Mouse (Mus musculus) layer of hippocampus, adult 9-10 months (tissue): ENCODE measurements around the gene Guk1.
"Not testable (repeated sequence)": the region's sequence is repeated elsewhere in the genome, so short reads cannot be mapped to it uniquely, and the experiment has no call there.

ENCODE experiments used
- DNase-seq: peaks from one replicate; pipeline ENCODE4 v3.0.0; 2022; ENCODE audit warnings: low spot score

Gene Guk1

DNA sequence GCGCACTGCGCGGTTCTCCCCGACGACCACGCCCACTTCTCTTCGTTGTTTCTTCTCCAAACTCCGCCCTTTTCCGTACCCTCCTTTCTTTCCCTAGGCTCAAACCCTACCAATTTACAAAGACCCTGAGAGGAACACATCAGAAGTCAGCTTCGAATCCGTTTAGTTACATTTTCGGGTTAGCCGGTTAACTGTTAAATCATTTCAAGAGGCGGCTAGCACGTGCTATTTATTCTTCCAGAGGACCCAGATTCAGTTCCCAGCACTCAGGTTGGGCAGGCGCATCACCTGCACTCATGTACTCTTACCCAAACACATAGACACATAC is at the start of gene Guk1:
TSS of gene Guk1 (minus strand) at position 154 of the 328 bp plus-strand sequence.
- DNase-seq = no peak

DNA sequence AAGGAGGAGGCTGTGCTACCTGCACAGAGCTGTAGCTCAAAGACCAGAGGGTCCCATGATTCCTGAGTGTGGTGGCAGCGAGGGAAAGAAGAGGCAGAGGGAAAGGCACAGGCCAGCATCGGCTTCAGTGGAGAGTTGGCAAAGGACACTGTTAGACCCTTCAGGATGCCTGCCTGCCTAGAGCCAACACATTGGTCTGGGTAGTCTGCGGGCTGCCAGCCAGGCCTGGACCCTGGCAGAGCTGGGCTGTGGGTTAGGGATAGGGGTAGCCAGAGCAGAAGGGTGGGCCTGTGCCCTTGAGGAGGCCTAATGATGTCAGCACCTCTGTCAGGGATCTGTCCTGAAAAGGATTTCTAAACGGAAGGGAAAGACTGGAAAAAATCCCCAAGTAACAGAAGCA is 47.8 kb upstream of the Guk1 start:
- DNase-seq = no peak

DNA sequence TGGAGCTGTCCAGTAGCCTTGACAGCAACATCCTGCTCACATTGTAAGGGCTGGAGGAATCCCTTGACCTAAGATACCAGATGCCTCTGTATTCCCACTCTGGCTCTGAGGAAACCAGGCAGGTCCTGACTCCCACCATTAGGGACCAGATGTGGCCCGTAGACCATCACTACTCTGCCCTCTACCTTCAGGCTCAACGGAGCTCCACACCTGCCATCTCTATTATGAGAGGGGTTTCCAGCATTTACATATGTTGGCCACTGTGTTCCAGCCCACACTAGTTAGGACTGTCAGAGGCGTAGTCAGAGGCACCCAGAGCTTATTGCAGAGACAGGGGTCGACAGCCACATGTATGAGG is 47.4 kb upstream of the Guk1 start:
- DNase-seq = no peak

DNA sequence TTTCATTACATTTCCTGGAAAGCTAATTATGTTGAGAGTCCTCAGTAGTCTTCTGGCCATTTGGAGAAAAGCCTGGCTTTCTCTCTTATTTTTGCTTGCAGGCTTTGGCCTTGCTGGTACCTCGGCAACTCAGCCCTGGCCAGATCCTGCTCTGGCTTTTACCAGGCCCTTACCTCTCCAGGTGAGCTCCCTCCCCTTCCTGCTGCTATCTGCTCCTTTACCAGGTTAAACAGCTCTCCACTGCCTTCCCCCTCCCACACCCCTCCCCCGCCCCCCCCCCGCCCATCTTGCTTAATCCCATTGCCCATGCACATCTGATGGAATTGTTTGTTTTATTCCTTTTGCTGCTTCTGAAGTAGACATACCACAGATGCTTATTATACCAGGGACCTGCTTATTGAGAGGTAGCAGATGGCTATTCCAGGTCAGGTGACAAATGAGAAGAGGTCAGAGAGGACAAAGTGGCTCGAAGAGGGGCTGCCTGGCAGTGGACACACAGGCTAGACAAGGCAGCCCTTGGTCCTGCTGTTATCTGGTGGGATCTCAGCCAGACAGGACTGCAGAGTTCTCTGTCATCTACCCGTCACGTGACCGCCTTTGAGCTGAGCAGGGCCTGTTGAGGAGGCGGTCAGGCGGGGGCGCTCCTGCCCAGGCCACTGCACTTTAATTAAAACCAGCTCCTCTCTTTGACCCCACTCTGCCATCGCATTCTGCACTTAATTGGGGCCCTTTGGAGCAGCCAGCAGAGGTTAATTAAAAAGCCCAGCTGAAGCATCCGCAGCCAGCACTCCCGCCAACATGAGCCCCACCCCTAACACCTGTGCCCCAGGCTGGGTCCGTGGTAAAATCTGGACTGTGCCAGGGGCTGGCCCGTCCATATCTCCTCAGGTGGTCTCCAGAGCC is 46.8 kb upstream of the Guk1 start:
- DNase-seq = no peak

DNA sequence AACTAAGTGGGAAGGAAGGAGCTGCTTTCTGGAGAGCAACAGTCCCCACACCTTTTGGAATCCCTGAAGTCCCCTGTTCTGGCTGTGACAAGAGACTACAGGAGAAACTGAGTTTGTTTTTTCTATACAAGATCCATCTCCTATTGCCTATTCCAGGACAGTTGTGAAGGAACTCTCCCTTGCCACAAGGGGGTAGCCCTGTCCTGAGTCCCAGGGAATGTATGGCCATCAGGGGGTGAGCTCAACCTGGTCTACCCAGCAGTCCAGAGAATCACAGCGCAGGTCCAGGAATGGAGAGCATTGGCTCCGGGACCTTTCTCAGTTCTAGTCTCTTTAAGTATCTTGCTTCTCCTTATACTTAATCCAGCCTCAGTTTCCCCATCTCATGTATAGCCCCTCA is 40.8 kb upstream of the Guk1 start:
- no peak for DNase-seq

DNA sequence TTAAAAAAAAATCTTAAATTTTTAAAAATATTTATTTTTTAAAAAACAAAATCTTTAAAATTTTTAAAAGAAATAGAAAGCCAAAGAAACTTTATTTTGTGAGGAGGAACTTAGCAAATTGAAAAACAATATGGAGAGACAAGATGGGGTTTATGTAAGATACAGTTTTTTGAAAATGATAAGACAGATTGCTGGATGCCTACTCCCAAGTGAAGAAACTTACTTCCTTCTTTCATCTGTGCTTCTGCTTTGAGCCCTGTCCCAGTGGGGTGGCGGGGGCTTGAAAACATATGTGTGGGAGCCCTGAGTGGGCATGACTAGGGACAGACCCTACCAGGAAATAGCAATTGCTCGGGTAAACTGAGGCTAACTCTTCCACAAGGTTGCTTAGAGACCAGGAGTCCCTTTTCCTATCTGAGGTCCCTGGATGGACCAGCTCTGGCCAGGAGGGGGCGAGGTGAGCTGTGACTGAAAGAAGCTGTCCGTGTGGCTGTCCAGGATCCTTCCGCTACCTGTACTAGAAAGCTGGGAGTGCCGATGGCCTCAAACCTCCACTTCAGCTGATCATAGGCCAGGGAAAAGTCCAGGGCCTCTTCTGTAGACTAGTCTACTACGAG is 38.2 kb upstream of the Guk1 start:
- no peak for DNase-seq

DNA sequence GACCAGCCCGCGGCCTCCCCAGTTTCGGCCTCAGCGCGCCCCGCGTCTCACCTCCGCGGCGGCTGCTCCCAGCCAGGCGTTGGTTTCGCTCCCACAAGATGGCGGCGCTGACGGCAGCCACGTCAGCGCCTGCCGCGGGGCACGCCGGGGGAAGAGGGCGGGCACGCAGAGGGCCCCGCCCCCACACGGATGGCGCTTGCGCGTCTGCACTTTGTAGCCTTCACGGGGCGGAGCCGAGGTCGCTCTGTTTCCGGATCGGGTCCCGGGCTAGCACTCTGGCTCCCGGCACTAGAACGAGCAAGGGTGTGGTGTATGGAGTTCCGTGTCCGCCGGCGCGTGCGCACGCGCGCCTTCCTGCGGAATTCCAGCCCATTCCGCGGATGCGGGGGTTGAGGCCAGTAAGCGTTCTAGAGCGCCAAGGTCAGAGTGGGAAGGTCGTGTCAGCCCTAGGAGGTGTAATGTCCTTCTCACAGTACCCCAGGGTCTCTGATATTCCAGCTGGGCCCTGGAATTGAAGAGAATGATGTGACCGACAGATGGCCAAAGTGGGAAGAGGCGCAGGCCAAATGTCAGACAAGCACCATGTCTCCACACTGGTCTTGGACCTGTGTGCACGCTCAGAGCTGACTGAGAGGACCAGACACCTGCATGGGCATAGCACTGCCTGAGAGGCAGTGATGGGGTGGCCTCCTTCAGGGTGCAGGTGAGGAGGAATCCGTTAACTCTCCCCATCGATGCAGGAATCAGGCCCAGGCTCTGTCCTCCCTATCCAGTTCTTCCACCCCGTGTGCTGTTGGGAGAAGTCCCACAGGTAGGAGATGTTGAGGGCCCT is 36.3 kb upstream of the Guk1 start, which contains the start of gene Arf1:
TSS of gene Arf1 (minus strand) at position 149 of the 832 bp plus-strand sequence.
- DNase-seq = peak; percentile 81

DNA sequence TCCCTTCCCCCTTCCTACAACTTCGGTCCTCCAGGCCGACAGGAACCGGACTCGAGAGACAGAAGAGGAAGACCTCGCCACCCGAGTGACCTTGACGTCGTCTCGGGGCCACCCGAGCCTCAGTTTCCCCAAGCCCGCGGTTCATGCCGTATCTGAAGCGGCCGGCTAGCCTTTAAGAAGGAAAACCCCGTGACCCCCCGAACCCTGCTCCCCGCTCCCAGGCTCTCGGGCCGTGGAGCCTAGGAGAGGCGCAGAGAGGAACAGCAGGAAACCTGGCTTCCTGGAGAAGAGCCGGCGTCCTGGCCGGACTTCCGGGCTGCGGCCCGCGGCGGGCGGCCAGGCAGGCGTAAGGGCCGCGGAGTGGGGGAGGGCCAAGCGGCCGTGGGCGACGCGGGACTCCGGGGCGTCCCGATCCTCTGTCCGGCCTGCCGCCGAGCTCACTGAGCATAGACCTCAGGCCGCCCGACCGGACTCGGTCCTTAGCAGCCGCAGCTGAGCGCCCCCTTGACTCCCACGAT is 35.7 kb upstream of the Guk1 start:
- DNase-seq = no peak

DNA sequence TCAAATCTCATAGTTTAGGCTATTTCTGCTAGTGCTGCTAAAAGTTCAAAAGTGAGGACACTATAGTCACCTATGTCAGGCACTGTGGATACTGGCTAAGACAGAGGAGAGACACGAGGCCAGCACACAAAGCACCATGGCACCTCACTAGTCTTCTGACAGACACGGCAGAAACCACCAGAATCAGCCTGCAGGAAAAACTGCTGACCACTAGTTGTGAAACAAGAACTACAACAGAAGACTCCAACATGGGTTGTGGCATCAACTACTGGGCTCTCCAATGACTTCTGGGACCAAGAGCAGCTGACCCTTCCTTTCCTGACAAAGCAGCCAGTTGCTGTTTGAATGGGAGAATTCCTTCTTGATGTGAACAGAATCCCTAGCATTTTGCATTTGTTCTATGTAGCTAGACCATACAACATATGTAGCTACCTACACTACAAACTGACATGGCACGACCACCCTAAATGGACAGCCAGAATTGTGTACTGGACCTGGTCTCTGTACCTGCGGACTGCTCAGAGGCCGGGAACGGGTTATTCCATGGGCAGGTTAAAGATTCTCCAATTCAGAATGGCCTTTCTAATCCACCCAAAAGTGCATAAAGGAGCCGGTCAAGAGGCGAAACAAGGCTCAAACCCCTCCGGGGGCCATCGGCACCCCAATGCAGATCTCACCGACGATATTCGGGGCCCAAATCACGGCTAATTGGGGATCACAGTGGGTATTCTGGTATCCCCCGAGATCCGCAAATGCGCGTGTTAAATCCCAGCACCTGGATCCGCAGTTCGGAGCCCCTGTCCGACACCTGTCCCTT is 35.0 kb upstream of the Guk1 start:
- DNase-seq = no peak

DNA sequence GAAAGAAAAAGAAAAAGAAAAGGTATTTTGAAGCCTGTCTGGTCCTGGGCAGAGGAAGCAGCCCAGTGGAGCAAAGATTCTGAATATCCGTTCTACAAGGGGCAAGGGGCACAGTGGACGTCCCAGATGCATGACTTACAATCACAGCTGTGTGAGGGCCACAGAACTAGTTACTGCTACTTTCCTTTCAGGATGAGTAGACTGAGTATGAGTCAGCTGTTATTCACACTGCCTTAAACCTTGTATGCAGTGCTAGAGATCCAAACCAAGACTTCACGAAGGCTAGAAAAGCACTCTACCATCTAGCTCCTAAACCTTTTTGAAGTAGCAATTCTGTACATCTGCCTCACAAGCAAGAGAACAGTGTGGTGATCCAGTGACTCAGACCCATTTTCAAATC is 34.2 kb upstream of the Guk1 start:
- DNase-seq = no peak

DNA sequence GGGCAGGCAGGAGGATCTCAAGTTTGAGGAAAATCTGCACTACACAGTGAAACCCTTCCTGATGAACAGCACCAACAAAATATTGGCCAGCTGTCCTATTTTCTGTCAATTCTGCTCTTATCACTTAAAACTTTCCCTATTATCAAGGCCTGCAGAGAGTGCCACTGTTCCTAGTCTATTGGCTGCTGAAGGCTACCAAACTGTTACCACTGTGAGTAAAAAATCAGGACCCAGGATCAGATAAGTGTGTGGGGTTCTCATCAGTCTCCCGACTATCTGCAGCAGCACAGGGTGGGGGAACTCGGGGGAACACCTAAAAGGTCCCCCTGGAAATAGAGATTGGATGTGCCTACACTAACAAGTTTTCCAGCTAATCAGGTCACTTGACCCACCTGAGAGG is 33.2 kb upstream of the Guk1 start:
- DNase-seq = no peak

DNA sequence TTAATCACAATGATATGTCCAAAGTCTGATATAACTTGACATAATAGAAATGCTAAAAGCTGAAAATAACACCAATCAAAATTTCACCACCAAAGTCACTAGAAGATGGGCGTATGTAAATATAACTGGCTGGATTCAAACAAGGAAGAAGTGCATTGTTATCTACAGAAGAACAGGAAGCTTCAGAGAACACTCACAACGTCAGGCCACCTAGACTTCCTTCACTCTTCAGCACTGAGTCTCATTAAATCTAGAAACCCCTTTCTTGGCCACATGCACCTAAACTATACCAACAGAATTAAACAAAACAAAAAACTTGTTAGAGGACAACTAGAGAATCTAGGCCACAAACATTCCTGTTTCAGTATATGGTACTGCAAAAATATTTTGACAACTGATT is 32.5 kb upstream of the Guk1 start:
- no peak for DNase-seq

DNA sequence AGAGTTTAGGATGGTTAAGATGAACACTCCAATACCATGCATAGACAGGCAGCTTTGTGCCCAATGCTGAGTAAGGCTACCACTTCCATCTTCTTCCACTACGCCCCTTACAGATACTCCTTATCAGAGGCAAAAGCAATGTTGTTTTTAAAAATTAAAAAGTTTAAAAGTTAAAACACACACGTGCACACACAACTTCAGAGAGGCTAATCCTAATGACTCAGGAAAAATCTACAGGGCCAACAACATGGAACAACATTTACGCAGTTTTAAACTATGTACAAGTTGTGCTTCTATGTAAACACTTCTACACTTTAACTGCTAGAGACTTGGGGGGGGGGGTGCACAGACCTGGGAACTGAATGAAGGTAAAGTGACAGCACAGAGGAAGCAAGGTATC is 32.0 kb upstream of the Guk1 start:
- DNase-seq = no peak

DNA sequence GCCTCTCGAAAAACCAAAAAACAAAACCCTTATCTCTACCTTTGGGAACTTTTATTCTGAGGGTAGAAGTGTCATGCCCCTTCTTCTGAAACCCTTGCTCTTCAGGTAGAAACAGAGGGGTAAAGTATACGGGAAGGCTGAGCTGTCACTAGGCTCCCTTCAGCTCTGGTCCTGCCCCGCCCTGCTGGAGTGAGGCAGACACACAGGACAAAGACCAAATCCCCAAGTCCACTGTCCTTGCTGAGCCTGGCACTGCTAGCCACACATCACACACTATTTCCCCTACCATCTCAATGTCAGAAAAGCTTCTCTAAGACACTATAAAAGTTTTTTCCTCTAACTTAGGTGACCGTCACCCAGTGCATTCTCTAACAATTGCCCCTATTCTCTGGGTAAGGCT is 30.3 kb upstream of the Guk1 start:
- no peak for DNase-seq

DNA sequence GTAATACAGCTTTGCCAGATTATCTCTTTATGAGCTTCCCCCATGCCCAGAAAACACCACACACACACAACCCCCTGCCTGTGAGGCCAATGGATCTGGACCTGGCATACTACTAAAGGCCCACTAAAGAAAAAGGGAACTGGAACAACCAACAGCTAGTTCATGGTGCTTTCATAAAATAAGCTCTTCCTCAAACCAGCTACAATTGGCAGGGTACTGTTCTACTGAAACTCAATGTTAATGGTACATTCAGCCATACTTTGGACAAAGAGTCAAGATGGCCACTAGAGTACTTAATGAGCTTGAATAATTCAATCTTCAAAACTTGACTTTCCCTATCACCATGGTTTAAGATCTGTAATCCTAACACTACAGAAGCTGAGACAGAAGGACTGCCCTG is 29.6 kb upstream of the Guk1 start:
- no peak for DNase-seq

DNA sequence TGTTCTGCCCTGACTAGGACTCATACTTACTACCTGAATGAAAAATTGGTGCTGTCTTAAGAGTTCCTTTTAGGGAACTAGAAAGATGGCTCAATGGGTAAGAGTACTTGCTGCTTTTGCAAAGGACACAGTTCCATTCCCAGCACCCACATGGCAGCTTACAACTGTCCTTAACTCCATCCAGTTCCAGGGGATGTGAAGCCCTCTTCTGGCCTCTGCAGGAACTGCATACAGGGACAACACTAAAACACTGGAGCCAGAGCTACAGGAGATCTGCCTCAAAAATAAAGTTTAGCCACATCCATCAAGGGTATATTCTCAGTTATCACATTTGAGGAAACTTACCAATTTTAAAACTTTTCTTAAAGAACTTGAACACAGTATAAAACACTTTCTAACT is 27.1 kb upstream of the Guk1 start:
- no peak for DNase-seq

DNA sequence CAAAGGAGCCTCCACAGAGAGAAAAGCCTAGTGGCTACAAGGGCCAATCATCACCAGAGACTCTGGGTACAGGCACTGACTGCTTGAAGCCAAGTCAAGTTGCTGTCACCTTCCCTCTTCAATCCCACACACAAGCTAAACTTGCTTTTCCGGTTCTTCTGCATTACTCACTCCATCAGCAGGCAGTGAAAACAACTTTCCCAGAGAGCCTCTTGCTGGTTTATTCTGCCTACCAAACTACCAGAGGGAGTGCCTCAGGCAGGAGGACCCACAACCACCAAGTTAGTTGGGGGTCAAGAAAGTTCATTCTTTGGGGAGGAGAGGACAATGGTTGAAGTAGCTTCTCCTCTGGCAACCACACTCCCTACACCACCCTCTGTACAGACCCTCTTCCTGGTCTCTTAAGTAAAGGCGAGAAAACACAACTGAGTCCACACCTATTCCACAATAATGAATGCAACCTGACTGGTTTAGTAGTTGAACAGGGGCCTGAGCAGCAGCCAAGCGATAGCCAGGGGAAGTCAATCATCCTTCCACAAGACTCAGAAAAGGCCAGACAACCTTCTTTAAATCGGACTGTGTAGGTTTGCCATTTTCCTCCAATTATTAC is 26.5 kb upstream of the Guk1 start:
- DNase-seq = no peak

DNA sequence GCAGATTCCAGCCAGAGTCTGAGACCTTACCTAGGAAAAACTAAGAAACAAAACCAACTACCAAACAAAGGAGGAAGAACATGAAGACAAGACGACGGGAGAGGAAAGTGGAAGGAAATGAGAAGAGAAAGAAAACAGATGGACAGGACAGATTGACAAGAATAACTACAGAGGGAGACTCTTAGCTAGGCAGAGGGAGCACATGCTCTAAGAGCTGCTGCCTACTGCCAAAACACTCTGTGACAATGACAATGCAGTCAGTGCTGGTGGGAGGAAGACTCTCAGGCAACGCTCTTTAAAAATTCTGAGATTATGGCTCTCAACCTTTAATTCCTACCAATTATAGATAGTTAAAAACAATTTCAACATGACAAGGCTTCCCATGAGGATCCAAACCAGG is 24.9 kb upstream of the Guk1 start:
- no peak for DNase-seq

DNA sequence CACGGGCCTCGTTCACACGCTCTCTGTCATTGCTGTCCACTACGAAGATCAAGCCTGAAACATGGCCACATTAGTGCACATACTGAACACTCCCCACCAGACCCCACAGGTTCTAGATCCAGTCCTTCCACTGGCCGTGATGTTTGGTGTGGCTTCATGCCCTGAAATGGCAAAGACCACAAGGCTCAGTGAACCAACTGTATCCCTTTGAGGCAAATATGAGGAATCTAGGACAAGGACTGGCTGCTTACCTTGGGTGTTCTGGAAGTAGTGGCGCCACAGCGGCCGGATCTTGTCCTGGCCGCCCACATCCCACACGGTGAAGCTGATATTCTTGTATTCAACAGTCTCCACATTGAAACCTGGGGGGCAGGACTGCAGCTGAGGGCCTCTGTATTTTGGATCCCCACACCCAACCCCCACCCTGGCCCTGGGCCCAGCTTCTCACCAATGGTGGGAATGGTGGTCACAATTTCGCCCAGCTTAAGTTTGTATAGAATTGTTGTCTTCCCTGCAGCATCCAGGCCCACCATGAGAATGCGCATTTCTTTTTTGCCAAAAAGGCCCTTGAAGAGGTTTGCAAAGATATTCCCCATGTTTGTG is 21.0 kb upstream of the Guk1 start:
- no peak for DNase-seq

DNA sequence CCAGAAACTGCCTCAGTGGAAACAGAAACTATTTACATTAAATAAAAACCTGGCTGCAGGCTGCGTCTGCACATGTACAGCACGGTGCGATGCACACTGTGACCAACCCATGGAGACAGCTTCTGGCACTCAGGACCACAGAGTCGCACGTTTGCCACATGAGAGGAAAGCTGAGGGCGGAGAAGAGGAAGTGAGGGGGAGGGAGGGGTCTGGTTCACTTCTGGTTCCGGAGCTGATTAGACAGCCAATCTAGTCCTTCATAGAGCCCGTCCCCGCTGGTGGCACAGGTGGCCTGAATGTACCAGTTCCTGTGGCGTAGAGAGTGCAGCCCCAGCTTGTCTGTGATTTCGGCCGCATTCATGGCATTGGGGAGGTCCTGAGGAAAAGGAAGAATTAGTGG is 20.3 kb upstream of the Guk1 start:
- not testable (repeated sequence) for DNase-seq

DNA sequence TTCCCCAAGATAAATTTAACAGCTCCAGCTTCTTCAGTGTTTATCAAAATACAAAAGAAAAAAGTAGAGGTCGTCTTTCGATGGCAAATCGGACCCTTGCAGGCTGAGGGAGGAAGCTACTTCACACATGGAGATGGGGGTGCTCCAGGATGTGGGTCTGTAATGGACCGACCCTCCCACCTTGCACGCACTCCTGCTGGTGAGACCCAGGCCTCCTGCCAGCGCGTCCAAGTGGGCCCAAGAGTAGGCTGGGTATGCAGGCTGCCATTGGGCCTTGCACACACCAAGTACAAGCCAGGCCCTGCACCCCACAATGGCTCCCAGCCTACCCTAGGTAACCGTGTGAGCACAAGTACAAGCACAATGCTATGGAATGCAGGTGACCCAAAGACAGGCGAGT is 19.5 kb upstream of the Guk1 start:
- not testable (repeated sequence) for DNase-seq
